In the genomic region with DNA sequence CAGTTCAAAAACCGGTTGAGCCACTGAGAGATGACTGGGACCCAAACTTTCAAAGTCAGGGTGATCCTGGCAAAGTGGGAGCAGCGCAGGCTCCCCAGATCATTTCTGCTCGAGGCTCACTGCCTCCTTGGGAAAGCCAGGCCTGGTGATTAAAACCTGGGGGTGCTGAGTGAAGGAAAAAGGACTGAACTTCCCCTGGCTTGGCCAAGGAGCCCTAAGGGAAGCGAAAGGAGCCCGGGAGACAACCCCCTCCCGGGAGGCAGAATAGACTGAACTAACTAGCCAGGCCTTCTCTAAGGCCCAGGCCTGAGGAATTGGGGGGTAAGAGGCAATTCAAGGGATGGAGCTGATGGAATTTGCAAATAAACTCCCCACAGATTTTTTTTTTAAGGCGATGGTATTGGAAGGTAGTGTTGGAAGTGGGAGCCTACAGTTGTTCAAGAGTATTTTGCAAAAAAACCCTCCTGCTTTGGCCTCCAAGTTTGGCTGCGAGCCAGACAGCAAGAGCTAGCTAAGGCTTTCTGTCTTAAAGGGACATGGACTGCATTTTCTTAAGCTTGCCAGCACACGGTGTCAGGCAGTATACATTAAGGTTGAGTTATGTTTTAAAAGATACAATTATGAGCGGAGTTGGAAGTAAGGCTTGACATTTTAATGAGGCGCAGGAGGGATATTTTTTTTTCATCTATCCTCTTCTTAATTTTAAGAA, we compare ENCODE assay signal across 8 mouse cellular contexts. TPM values are rescaled to one million over a fixed set of nuclear protein-coding genes. Genes with fewer than 3 reads are reported as not detected.
DNase-seq lines count a peak whose midpoint lies in the region; ATAC-seq and TF ChIP-seq lines count a peak whose summit lies in the region.

No protein-coding gene starts in this region.

- no peak for TF ChIP-seq CTCF in lung, embryonic 14.5 days (IDR thresholded peaks at IDR 0.05; ENCODE audit: low read depth)

- peak; percentile 76 for DNase-seq in lung, embryonic 14.5 days
- DNase-seq in lung, postnatal 4 days, result no peak
- peak; percentile 64 for DNase-seq in hindbrain, embryonic 11.5 days (ENCODE audit: low spot score)
- DNase-seq in lung, postnatal 10 days, result no peak
- DNase-seq in ovary, adult 18-20 months (ENCODE audit: low spot score), result no peak
- no peak for DNase-seq in frontal cortex, postnatal 14 days (ENCODE audit: low spot score in 2 of 2)

- no peak overlapping the region for H3K27ac ChIP-seq in lung, embryonic 14.5 days (ENCODE audit: low read depth)
- 0 out of 2 replicates have a peak overlapping the region, but pooled peaks have one; percentile 57 for H3K27ac ChIP-seq in embryonic facial prominence, embryonic 12.5 days
- H3K27ac ChIP-seq in hindbrain, embryonic 11.5 days (ENCODE audit: low read depth, low read length), result no peak overlapping the region
- 0 out of 2 replicates have a peak overlapping the region, but pooled peaks have one; percentile 24 for H3K27ac ChIP-seq in midbrain, embryonic 16.5 days (ENCODE audit: low read length)

- ATAC-seq in lung, embryonic 14.5 days (ENCODE audit: insufficient read depth), result no peak
- no peak for ATAC-seq in embryonic facial prominence, embryonic 12.5 days (ENCODE audit: insufficient number of reproducible peaks, insufficient read depth, low FRiP score, low TSS enrichment)
- no peak for ATAC-seq in hindbrain, embryonic 11.5 days (ENCODE audit: low FRiP score)
- no peak for ATAC-seq in midbrain, embryonic 16.5 days

- peaks cover 45% of the 10 kb centered on the region for H3K27me3 ChIP-seq in lung, embryonic 14.5 days (ENCODE audit: insufficient read depth, low read length)
- H3K27me3 ChIP-seq in embryonic facial prominence, embryonic 12.5 days, result peaks cover 24% of the 10 kb centered on the region
- H3K27me3 ChIP-seq in hindbrain, embryonic 11.5 days (ENCODE audit: control insufficient read depth, insufficient read depth, low read length), result peaks cover 8% of the 10 kb centered on the region; the same call in 1 of the 2 replicates
- peaks cover 14% of the 10 kb centered on the region for H3K27me3 ChIP-seq in midbrain, embryonic 16.5 days (ENCODE audit: control insufficient read depth, insufficient read depth, low read depth, low read length)

- no peaks in the 10 kb centered on the region for H3K4me1 ChIP-seq in lung, embryonic 14.5 days (ENCODE audit: insufficient read depth)
- peaks cover 32% of the 10 kb centered on the region for H3K4me1 ChIP-seq in embryonic facial prominence, embryonic 12.5 days
- peaks cover 5% of the 10 kb centered on the region; the same call in 1 of the 2 replicates for H3K4me1 ChIP-seq in hindbrain, embryonic 11.5 days (replicated peaks; ENCODE audit: control insufficient read depth, insufficient read depth, low read length)
- peaks cover 7% of the 10 kb centered on the region for H3K4me1 ChIP-seq in midbrain, embryonic 16.5 days (ENCODE audit: control insufficient read depth, insufficient read depth, low read length)

- no peaks in the 10 kb centered on the region for H3K36me3 ChIP-seq in lung, embryonic 14.5 days (ENCODE audit: insufficient read depth)
- H3K36me3 ChIP-seq in embryonic facial prominence, embryonic 12.5 days, result peaks cover 5% of the 10 kb centered on the region; the same call in 1 of the 2 replicates
- no peaks in the 10 kb centered on the region for H3K36me3 ChIP-seq in hindbrain, embryonic 11.5 days (ENCODE audit: control insufficient read depth, insufficient read depth, low read length)
- no peaks in the 10 kb centered on the region for H3K36me3 ChIP-seq in midbrain, embryonic 16.5 days (ENCODE audit: control insufficient read depth, insufficient read depth, low read length)

- WGBS in lung, embryonic 14.5 days, result 31% methylated on average over 11 of the region's 11 CpGs
- WGBS in embryonic facial prominence, embryonic 12.5 days, result 23% methylated on average over 11 of the region's 11 CpGs
- WGBS in hindbrain, embryonic 11.5 days, result 23% methylated on average over 11 of the region's 11 CpGs
- 27% methylated on average over 11 of the region's 11 CpGs for WGBS in midbrain, embryonic 16.5 days

- H3K4me2 ChIP-seq in lung, embryonic 14.5 days, result no peak overlapping the region
- H3K4me2 ChIP-seq in embryonic facial prominence, embryonic 12.5 days (replicated peaks), result peak overlapping the region; percentile 87
- peak overlapping the region; percentile 50 for H3K4me2 ChIP-seq in hindbrain, embryonic 11.5 days (replicated peaks; ENCODE audit: low read depth, low read length)
- peak overlapping the region; percentile 59 for H3K4me2 ChIP-seq in midbrain, embryonic 16.5 days (ENCODE audit: low read length)

- peaks cover 5% of the 10 kb centered on the region; the same call in 1 of the 2 replicates for H3K9me3 ChIP-seq in lung, embryonic 14.5 days (ENCODE audit: low read depth, low read length)
- no peaks in the 10 kb centered on the region for H3K9me3 ChIP-seq in embryonic facial prominence, embryonic 12.5 days
- no peaks in the 10 kb centered on the region for H3K9me3 ChIP-seq in hindbrain, embryonic 11.5 days (ENCODE audit: control insufficient read depth, low read length)
- no peaks in the 10 kb centered on the region for H3K9me3 ChIP-seq in midbrain, embryonic 16.5 days (replicated peaks; ENCODE audit: control insufficient read depth, low read length, poor library complexity, severe bottlenecking)

- H3K4me3 ChIP-seq in lung, embryonic 14.5 days (ENCODE audit: low read depth, low read length), result no peak overlapping the region
- peak overlapping the region; percentile 15; the same call in 1 of the 2 replicates for H3K4me3 ChIP-seq in embryonic facial prominence, embryonic 12.5 days
- peak overlapping the region; percentile 24; the same call in 1 of the 2 replicates for H3K4me3 ChIP-seq in hindbrain, embryonic 11.5 days (ENCODE audit: low read depth, low read length)
- H3K4me3 ChIP-seq in midbrain, embryonic 16.5 days (ENCODE audit: low read depth, low read length), result peak overlapping the region; percentile 58; the same call in 1 of the 2 replicates

- H3K9ac ChIP-seq in lung, embryonic 14.5 days, result no peak overlapping the region
- no peak overlapping the region for H3K9ac ChIP-seq in embryonic facial prominence, embryonic 12.5 days
- H3K9ac ChIP-seq in hindbrain, embryonic 11.5 days (ENCODE audit: low read depth, low read length), result 0 out of 2 replicates have a peak overlapping the region, but pooled peaks have one; percentile 7
- H3K9ac ChIP-seq in midbrain, embryonic 16.5 days (ENCODE audit: low read depth, low read length), result peak overlapping the region; percentile 1

RNA-seq across cellular contexts. Expression of a gene that starts 5.1 kb away (rescaled TPM):
- 10.4 and 11.6 TPM in 2 replicates for polyA plus RNA-seq in lung, embryonic 14.5 days (2014; fragmentation: Nextera tagmentation; extraction: Ambion mirVana)
- polyA plus RNA-seq in embryonic facial prominence, embryonic 12.5 days (2016; fragmentation: Nextera tagmentation; extraction: Ambion mirVana), result 66.2 and 76.0 TPM in 2 replicates
- 102 and 111 TPM in 2 replicates for polyA plus RNA-seq in hindbrain, embryonic 11.5 days (2014; fragmentation: Nextera tagmentation; extraction: Ambion mirVana)
- polyA plus RNA-seq in midbrain, embryonic 16.5 days (2015; fragmentation: Nextera tagmentation; extraction: Ambion mirVana), result 52.9 and 53.3 TPM in 2 replicates

Comparison
In these comparisons a context has a peak if more than half of its experiments do, and no peak if none do; other contexts are left out.
1. DNase-seq: peak in lung, embryonic 14.5 days (single experiment) and hindbrain, embryonic 11.5 days (single experiment); none in lung, postnatal 4 days (0 of 2), lung, postnatal 10 days (single experiment), ovary, adult 18-20 months (single experiment) and frontal cortex, postnatal 14 days (0 of 2).
2. H3K27ac ChIP-seq: peak in embryonic facial prominence, embryonic 12.5 days (single experiment) and midbrain, embryonic 16.5 days (single experiment); none in lung, embryonic 14.5 days (single experiment) and hindbrain, embryonic 11.5 days (single experiment).
3. H3K9ac ChIP-seq: peak in hindbrain, embryonic 11.5 days (single experiment) and midbrain, embryonic 16.5 days (single experiment); none in lung, embryonic 14.5 days (single experiment) and embryonic facial prominence, embryonic 12.5 days (single experiment).